ENCODE assay signal across 8 mouse cellular contexts in genomic region chr7:66107930-66108329, GRCm38 (mm10). TPM values are rescaled to one million over a fixed set of nuclear protein-coding genes. Genes with fewer than 3 reads are reported as not detected.
DNase-seq lines count a peak whose midpoint lies in the region; ATAC-seq lines count a peak whose summit lies in the region.

No protein-coding gene starts in this region.

- H3K9me3 ChIP-seq in forebrain, embryonic 10.5 days, result no peaks in the 10 kb centered on the region
- no peaks in the 10 kb centered on the region for H3K9me3 ChIP-seq in forebrain, embryonic 13.5 days (replicated peaks)
- H3K9me3 ChIP-seq in midbrain, embryonic 14.5 days (ENCODE audit: control insufficient read depth, low read length), result no peaks in the 10 kb centered on the region
- H3K9me3 ChIP-seq in midbrain, embryonic 13.5 days, result no peaks in the 10 kb centered on the region
- no peaks in the 10 kb centered on the region for H3K9me3 ChIP-seq in embryonic facial prominence, embryonic 11.5 days (replicated peaks; ENCODE audit: control insufficient read depth, low read length)

- H3K4me2 ChIP-seq in forebrain, embryonic 13.5 days, result no peak overlapping the region
- H3K4me2 ChIP-seq in midbrain, embryonic 14.5 days (ENCODE audit: low read length), result no peak overlapping the region
- no peak overlapping the region for H3K4me2 ChIP-seq in midbrain, embryonic 13.5 days (replicated peaks)
- H3K4me2 ChIP-seq in embryonic facial prominence, embryonic 11.5 days (ENCODE audit: low read depth, low read length), result no peak overlapping the region

- peaks cover 32% of the 10 kb centered on the region for H3K4me1 ChIP-seq in forebrain, embryonic 10.5 days
- peaks cover 27% of the 10 kb centered on the region for H3K4me1 ChIP-seq in forebrain, embryonic 13.5 days
- peaks cover 15% of the 10 kb centered on the region; the same call in 1 of the 2 replicates for H3K4me1 ChIP-seq in midbrain, embryonic 14.5 days (ENCODE audit: control insufficient read depth, insufficient read depth, low read length)
- peaks cover 30% of the 10 kb centered on the region for H3K4me1 ChIP-seq in midbrain, embryonic 13.5 days (replicated peaks)
- H3K4me1 ChIP-seq in embryonic facial prominence, embryonic 11.5 days (ENCODE audit: control insufficient read depth, insufficient read depth, low read length), result no peaks in the 10 kb centered on the region

- peaks cover 21% of the 10 kb centered on the region for H3K27me3 ChIP-seq in forebrain, embryonic 10.5 days (ENCODE audit: poor library complexity, severe bottlenecking)
- peaks cover 11% of the 10 kb centered on the region for H3K27me3 ChIP-seq in forebrain, embryonic 13.5 days
- peaks cover 6% of the 10 kb centered on the region; the same call in 1 of the 2 replicates for H3K27me3 ChIP-seq in midbrain, embryonic 14.5 days (ENCODE audit: control insufficient read depth, insufficient read depth, low read length)
- H3K27me3 ChIP-seq in midbrain, embryonic 13.5 days, result peaks cover 9% of the 10 kb centered on the region; the same call in 1 of the 2 replicates
- H3K27me3 ChIP-seq in embryonic facial prominence, embryonic 11.5 days (ENCODE audit: control insufficient read depth, insufficient read depth, low read length), result no peaks in the 10 kb centered on the region

- 14% methylated on average over 7 of the region's 7 CpGs for WGBS in forebrain, embryonic 10.5 days
- WGBS in forebrain, embryonic 13.5 days, result 10% methylated on average over 7 of the region's 7 CpGs
- WGBS in midbrain, embryonic 14.5 days, result 13% methylated on average over 7 of the region's 7 CpGs
- WGBS in midbrain, embryonic 13.5 days, result 13% methylated on average over 7 of the region's 7 CpGs
- 9% methylated on average over 7 of the region's 7 CpGs for WGBS in embryonic facial prominence, embryonic 11.5 days

- ATAC-seq in forebrain, embryonic 13.5 days, result no peak
- no peak for ATAC-seq in midbrain, embryonic 14.5 days (ENCODE audit: low FRiP score, low TSS enrichment)
- ATAC-seq in midbrain, embryonic 13.5 days, result no peak
- no peak for ATAC-seq in embryonic facial prominence, embryonic 11.5 days (replicated peaks; ENCODE audit: insufficient number of reproducible peaks, low FRiP score, low TSS enrichment, low read depth)
- no peak for ATAC-seq in granulocyte monocyte progenitor cell, adult 5-6 weeks (replicated peaks; ENCODE audit: poor library complexity, severe bottlenecking)

- no peak overlapping the region for H3K27ac ChIP-seq in forebrain, embryonic 10.5 days
- H3K27ac ChIP-seq in forebrain, embryonic 13.5 days, result no peak overlapping the region
- H3K27ac ChIP-seq in midbrain, embryonic 14.5 days (replicated peaks; ENCODE audit: low read depth, low read length), result no peak overlapping the region
- H3K27ac ChIP-seq in midbrain, embryonic 13.5 days, result no peak overlapping the region
- no peak overlapping the region for H3K27ac ChIP-seq in embryonic facial prominence, embryonic 11.5 days (replicated peaks; ENCODE audit: low read depth, low read length)

- peak; percentile 37 for DNase-seq in forebrain, embryonic 10.5 days (ENCODE audit: extremely low spot score, low spot score)
- peak; percentile 66 for DNase-seq in midbrain, embryonic 14.5 days
- DNase-seq in embryonic facial prominence, embryonic 11.5 days (ENCODE audit: low spot score), result peak; percentile 54
- peak; percentile 69 for DNase-seq in lung, postnatal 36 days
- DNase-seq in left cerebral cortex, adult 8-10 months (ENCODE audit: low spot score in 2 of 2), result no peak

- H3K36me3 ChIP-seq in forebrain, embryonic 10.5 days (replicated peaks), result peaks cover 4% of the 10 kb centered on the region
- no peaks in the 10 kb centered on the region for H3K36me3 ChIP-seq in forebrain, embryonic 13.5 days (ENCODE audit: poor library complexity, severe bottlenecking)
- no peaks in the 10 kb centered on the region for H3K36me3 ChIP-seq in midbrain, embryonic 14.5 days (ENCODE audit: control insufficient read depth, insufficient read depth, low read length)
- H3K36me3 ChIP-seq in midbrain, embryonic 13.5 days, result no peaks in the 10 kb centered on the region
- H3K36me3 ChIP-seq in embryonic facial prominence, embryonic 11.5 days (replicated peaks; ENCODE audit: control insufficient read depth, insufficient read depth, low read depth, low read length), result no peaks in the 10 kb centered on the region; the same call in 1 of the 2 replicates

- H3K9ac ChIP-seq in forebrain, embryonic 13.5 days, result no peak overlapping the region
- no peak overlapping the region for H3K9ac ChIP-seq in midbrain, embryonic 14.5 days (replicated peaks; ENCODE audit: low read length)
- H3K9ac ChIP-seq in midbrain, embryonic 13.5 days (replicated peaks), result no peak overlapping the region
- H3K9ac ChIP-seq in embryonic facial prominence, embryonic 11.5 days (replicated peaks; ENCODE audit: low read length), result no peak overlapping the region

- no peak overlapping the region for H3K4me3 ChIP-seq in forebrain, embryonic 10.5 days
- no peak overlapping the region for H3K4me3 ChIP-seq in forebrain, embryonic 13.5 days
- H3K4me3 ChIP-seq in midbrain, embryonic 14.5 days (replicated peaks; ENCODE audit: low read depth, low read length), result no peak overlapping the region
- H3K4me3 ChIP-seq in midbrain, embryonic 13.5 days (replicated peaks), result no peak overlapping the region
- H3K4me3 ChIP-seq in embryonic facial prominence, embryonic 11.5 days (ENCODE audit: low read depth, low read length), result no peak overlapping the region

RNA-seq across cellular contexts. Expression of gene Chsy1, which starts 1.4 kb away (rescaled TPM):
- polyA plus RNA-seq in forebrain, embryonic 10.5 days (2016; fragmentation: Nextera tagmentation; extraction: Ambion mirVana), result 13.1 and 13.5 TPM in 2 replicates
- 14.2 and 14.5 TPM in 2 replicates for polyA plus RNA-seq in forebrain, embryonic 13.5 days (2015; fragmentation: Nextera tagmentation; extraction: Ambion mirVana)
- 14.0 and 16.0 TPM in 2 replicates for polyA plus RNA-seq in midbrain, embryonic 14.5 days (2014; fragmentation: Nextera tagmentation; extraction: Ambion mirVana)
- 11.1 and 11.8 TPM in 2 replicates for polyA plus RNA-seq in midbrain, embryonic 13.5 days (2015; fragmentation: Nextera tagmentation; extraction: Ambion mirVana)
- polyA plus RNA-seq in embryonic facial prominence, embryonic 11.5 days (2014; fragmentation: Nextera tagmentation; extraction: Ambion mirVana), result 23.8 and 26.7 TPM in 2 replicates
- 10 to 100 TPM; 15.5 to 17.3 (median 16.6) TPM for total RNA-seq in left cerebral cortex, adult 8-10 months (2022)
- total RNA-seq in granulocyte monocyte progenitor cell, adult 5-6 weeks (2014; fragmentation: Nextera tagmentation), result 41.8 and 47.6 TPM in 2 replicates
- total RNA-seq in granulocyte monocyte progenitor cell, adult 5-6 weeks (2017), result 69.2 and 79.4 TPM in 2 replicates

RNA-seq across cellular contexts. Expression of gene Selenos, which starts 28.5 kb away (rescaled TPM):
- polyA plus RNA-seq in forebrain, embryonic 10.5 days (2016; fragmentation: Nextera tagmentation; extraction: Ambion mirVana), result 81.4 and 84.2 TPM in 2 replicates
- polyA plus RNA-seq in forebrain, embryonic 13.5 days (2015; fragmentation: Nextera tagmentation; extraction: Ambion mirVana), result 70.7 TPM in 2 replicates
- 78.3 and 79.9 TPM in 2 replicates for polyA plus RNA-seq in midbrain, embryonic 14.5 days (2014; fragmentation: Nextera tagmentation; extraction: Ambion mirVana)
- polyA plus RNA-seq in midbrain, embryonic 13.5 days (2015; fragmentation: Nextera tagmentation; extraction: Ambion mirVana), result 79.1 and 82.7 TPM in 2 replicates
- polyA plus RNA-seq in embryonic facial prominence, embryonic 11.5 days (2014; fragmentation: Nextera tagmentation; extraction: Ambion mirVana), result 81.7 and 88.3 TPM in 2 replicates
- total RNA-seq in left cerebral cortex, adult 8-10 months (2022), result 10 to 100 TPM; 42.7 to 51.4 (median 46.5) TPM
- 113 and 129 TPM in 2 replicates for total RNA-seq in granulocyte monocyte progenitor cell, adult 5-6 weeks (2014; fragmentation: Nextera tagmentation)
- total RNA-seq in granulocyte monocyte progenitor cell, adult 5-6 weeks (2017), result 155 and 185 TPM in 2 replicates

RNA-seq across cellular contexts. Expression of gene Snrpa1, which starts 49.1 kb away (rescaled TPM):
- polyA plus RNA-seq in forebrain, embryonic 10.5 days (2016; fragmentation: Nextera tagmentation; extraction: Ambion mirVana), result 292 and 294 TPM in 2 replicates
- polyA plus RNA-seq in forebrain, embryonic 13.5 days (2015; fragmentation: Nextera tagmentation; extraction: Ambion mirVana), result 201 and 206 TPM in 2 replicates
- polyA plus RNA-seq in midbrain, embryonic 14.5 days (2014; fragmentation: Nextera tagmentation; extraction: Ambion mirVana), result 144 and 154 TPM in 2 replicates
- polyA plus RNA-seq in midbrain, embryonic 13.5 days (2015; fragmentation: Nextera tagmentation; extraction: Ambion mirVana), result 159 and 165 TPM in 2 replicates
- polyA plus RNA-seq in embryonic facial prominence, embryonic 11.5 days (2014; fragmentation: Nextera tagmentation; extraction: Ambion mirVana), result 252 and 276 TPM in 2 replicates
- 10 to 100 TPM; 34.2 to 38.0 (median 35.9) TPM for total RNA-seq in left cerebral cortex, adult 8-10 months (2022)
- total RNA-seq in granulocyte monocyte progenitor cell, adult 5-6 weeks (2014; fragmentation: Nextera tagmentation), result 137 and 142 TPM in 2 replicates
- 132 and 144 TPM in 2 replicates for total RNA-seq in granulocyte monocyte progenitor cell, adult 5-6 weeks (2017)

Comparison
In these comparisons a context has a peak if more than half of its experiments do, and no peak if none do; other contexts are left out.
1. DNase-seq: peak in forebrain, embryonic 10.5 days (single experiment), midbrain, embryonic 14.5 days (single experiment), embryonic facial prominence, embryonic 11.5 days (single experiment) and lung, postnatal 36 days (single experiment); none in left cerebral cortex, adult 8-10 months (0 of 2).